Mouse (Mus musculus): ENCODE results near the gene Csnk1g1.
A peak's percentile ranks its signal among the peaks of the same experiment; 100 is the strongest.

Gene Csnk1g1

GRCm38 (mm10) chr9:65908394-65909300 is at the start of gene Csnk1g1, which contains the start of gene Trip4:
Csnk1g1 (plus strand) TSS chr9:65908924.
Trip4 (minus strand) TSS chr9:65908794.
- peak; percentile 88 to 91 for DNase-seq

- no peak for DNase-seq
These were observed 49.1 kb upstream of the Csnk1g1 start for GRCm38 (mm10) chr9:65859656-65860055.

- DNase-seq: peak; percentile 89
These were observed 24.0 kb upstream of the Csnk1g1 start for GRCm38 (mm10) chr9:65884564-65885315.

GRCm38 (mm10) chr9:65890143-65890628 is 18.5 kb upstream of the Csnk1g1 start, which contains the start of gene Pclaf:
Pclaf (plus strand) TSS chr9:65890237.
- peak; percentile 65 to 67 for DNase-seq

GRCm38 (mm10) chr9:65891126-65891525 is 17.6 kb upstream of the Csnk1g1 start:
- peak in 1 of 2 experiments; percentile 10 for DNase-seq

- DNase-seq: no peak
These were observed 11.7 kb upstream of the Csnk1g1 start for GRCm38 (mm10) chr9:65896977-65897376.

GRCm38 (mm10) chr9:65902879-65903278 is 5.8 kb upstream of the Csnk1g1 start:
- DNase-seq: no peak

- peak; percentile 12 to 14 for DNase-seq
These were observed 5.3 kb upstream of the Csnk1g1 start for GRCm38 (mm10) chr9:65903419-65903818.

- peak; percentile 54 to 58 for DNase-seq
These were observed 627 bp downstream of the Csnk1g1 start for GRCm38 (mm10) chr9:65909301-65909801.

GRCm38 (mm10) chr9:65909837-65910236 is 1.1 kb downstream of the Csnk1g1 start:
- DNase-seq: no peak

- no peak for DNase-seq
These were observed 5.3 kb downstream of the Csnk1g1 start for GRCm38 (mm10) chr9:65913976-65914375.

- DNase-seq: no peak
These were observed 8.3 kb downstream of the Csnk1g1 start for GRCm38 (mm10) chr9:65917015-65917414.

- no peak for DNase-seq
These were observed 19.7 kb downstream of the Csnk1g1 start for GRCm38 (mm10) chr9:65928456-65928855.

GRCm38 (mm10) chr9:65929826-65930225 is 21.1 kb downstream of the Csnk1g1 start:
- DNase-seq: no peak

GRCm38 (mm10) chr9:65937566-65937965 is 28.8 kb downstream of the Csnk1g1 start:
- DNase-seq: no peak

- no peak for DNase-seq
These were observed 42.4 kb downstream of the Csnk1g1 start for GRCm38 (mm10) chr9:65951082-65951587.

GRCm38 (mm10) chr9:65970009-65970408 is 61.3 kb downstream of the Csnk1g1 start:
- no peak for DNase-seq

GRCm38 (mm10) chr9:65973206-65973605 is 64.5 kb downstream of the Csnk1g1 start:
- DNase-seq: no peak

GRCm38 (mm10) chr9:65975886-65976285 is 67.2 kb downstream of the Csnk1g1 start:
- no peak for DNase-seq

GRCm38 (mm10) chr9:65982841-65983240 is 74.1 kb downstream of the Csnk1g1 start:
- no peak for DNase-seq

GRCm38 (mm10) chr9:65987021-65987420 is 78.3 kb downstream of the Csnk1g1 start:
- no peak for DNase-seq

- DNase-seq: no peak
These were observed 87.1 kb downstream of the Csnk1g1 start for GRCm38 (mm10) chr9:65995603-65996376.

Measured in B cell, adult 2 months (primary cell).